Mouse (Mus musculus): ENCODE results near the gene Fut7. TPM values are rescaled to one million over a fixed set of nuclear protein-coding genes. Genes with fewer than 3 reads are reported as not detected.

Gene Fut7
- 0.08 TPM in 1 of 2 replicates, not detected in the other for polyA plus RNA-seq (2015; fragmentation: Nextera tagmentation; extraction: Ambion mirVana)

- H3K4me3 ChIP-seq = no peak within 1 kb of the TSS
- no peaks in the 10 kb centered on the region for H3K4me1 ChIP-seq (replicated peaks)
- no peak within 1 kb of the TSS for H3K4me2 ChIP-seq
- no peaks in the 10 kb centered on the region for H3K36me3 ChIP-seq
- H3K27me3 ChIP-seq = peaks cover 8% of the 10 kb centered on the region; the same call in 1 of the 2 replicates
- WGBS = 67% methylated on average over 17 of the region's 17 CpGs
- no peak within 1 kb of the TSS for H3K9ac ChIP-seq
- H3K27ac ChIP-seq (replicated peaks) = no peak within 1 kb of the TSS
- ATAC-seq (ENCODE audit: low FRiP score, low read depth) = no peak
- no peaks in the 10 kb centered on the region for H3K9me3 ChIP-seq
Measured at GRCm38 (mm10) chr2:25422587-25423410, at the start of gene Fut7. TSS of gene Fut7 (plus strand) at chr2:25423267.

DNA sequence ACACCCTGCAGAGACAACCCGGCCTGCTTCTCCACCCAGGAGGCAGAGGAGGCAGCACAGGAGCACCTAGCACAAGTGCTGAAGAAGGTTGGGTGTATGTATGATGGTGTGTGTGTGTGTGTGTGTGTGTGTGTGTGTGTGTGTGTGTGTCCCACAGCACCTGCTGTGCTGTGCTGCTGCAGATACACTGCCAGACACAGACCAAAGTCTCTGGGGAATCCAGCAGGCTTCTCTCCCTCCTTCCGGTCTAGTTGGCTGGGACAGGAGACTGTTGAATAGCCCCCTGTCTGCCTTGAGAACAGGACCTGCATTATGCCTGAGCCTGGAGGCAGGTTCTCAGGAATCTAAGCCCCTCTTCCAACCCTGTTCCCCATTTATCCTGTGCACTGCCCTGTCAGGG lies 49.6 kb upstream of the Fut7 start:
- Histone ChIP-seq H3K9ac (no peak overlapping the region), H3K9me3 (no peaks in the 10 kb centered on the region), H3K4me3 (peak overlapping the region; percentile 74), H3K27me3 (peaks cover 6% of the 10 kb centered on the region; the same call in 1 of the 2 replicates), H3K4me2 (peak overlapping the region; percentile 99), H3K4me1 (replicated peaks) (peaks cover 19% of the 10 kb centered on the region), H3K27ac (replicated peaks) (no peak overlapping the region), H3K36me3 (no peaks in the 10 kb centered on the region)
- WGBS = 9% methylated on average over 2 of the region's 2 CpGs
- no peak for ATAC-seq (ENCODE audit: low FRiP score, low read depth)

GRCm38 (mm10) chr2:25376589-25376988 lies 46.5 kb upstream of the Fut7 start:
- H3K4me1 ChIP-seq (replicated peaks) = peaks cover 16% of the 10 kb centered on the region
- H3K9ac ChIP-seq = no peak overlapping the region
- H3K4me2 ChIP-seq = no peak overlapping the region
- H3K27ac ChIP-seq (replicated peaks) = no peak overlapping the region
- H3K36me3 ChIP-seq = no peaks in the 10 kb centered on the region
- no peak for ATAC-seq (ENCODE audit: low FRiP score, low read depth)
- H3K4me3 ChIP-seq = no peak overlapping the region
- peaks cover 6% of the 10 kb centered on the region; the same call in 1 of the 2 replicates for H3K27me3 ChIP-seq
- 67% methylated on average over 4 of the region's 4 CpGs for WGBS
- no peaks in the 10 kb centered on the region for H3K9me3 ChIP-seq

GRCm38 (mm10) chr2:25384492-25384891 lies 38.6 kb upstream of the Fut7 start:
- Histone ChIP-seq H3K4me1 (replicated peaks) (no peaks in the 10 kb centered on the region), H3K9ac (no peak overlapping the region), H3K4me2 (no peak overlapping the region), H3K27me3 (no peaks in the 10 kb centered on the region), H3K9me3 (no peaks in the 10 kb centered on the region), H3K27ac (replicated peaks) (no peak overlapping the region), H3K4me3 (no peak overlapping the region), H3K36me3 (no peaks in the 10 kb centered on the region)
- no peak for ATAC-seq (ENCODE audit: low FRiP score, low read depth)
- 82% methylated on average over 5 of the region's 5 CpGs for WGBS

DNA sequence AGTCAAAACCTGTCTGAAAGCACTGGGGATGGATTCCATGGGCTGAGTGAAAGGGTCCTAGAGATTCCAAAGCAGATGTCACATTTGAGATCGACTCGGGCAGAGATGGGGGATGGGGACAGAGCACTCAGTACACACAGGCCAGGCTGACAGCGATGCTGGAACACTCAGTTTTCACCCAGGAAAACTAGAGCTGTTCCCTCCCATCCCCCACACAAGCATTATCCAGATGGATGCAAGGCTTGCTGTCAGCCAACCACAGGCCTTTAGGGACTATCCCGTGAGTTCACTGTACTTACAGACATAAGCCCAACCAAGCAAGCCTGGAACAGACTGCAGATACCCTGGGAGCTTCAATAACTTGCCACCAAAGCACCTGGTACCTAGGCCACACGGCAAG lies 31.8 kb upstream of the Fut7 start:
- Histone ChIP-seq H3K9me3 (no peaks in the 10 kb centered on the region), H3K4me1 (replicated peaks) (peaks cover 14% of the 10 kb centered on the region), H3K27me3 (peaks cover 18% of the 10 kb centered on the region), H3K4me3 (no peak overlapping the region), H3K36me3 (no peaks in the 10 kb centered on the region), H3K27ac (replicated peaks) (no peak overlapping the region), H3K4me2 (no peak overlapping the region), H3K9ac (no peak overlapping the region)
- 63% methylated on average over 5 of the region's 5 CpGs for WGBS
- no peak for ATAC-seq (ENCODE audit: low FRiP score, low read depth)

DNA sequence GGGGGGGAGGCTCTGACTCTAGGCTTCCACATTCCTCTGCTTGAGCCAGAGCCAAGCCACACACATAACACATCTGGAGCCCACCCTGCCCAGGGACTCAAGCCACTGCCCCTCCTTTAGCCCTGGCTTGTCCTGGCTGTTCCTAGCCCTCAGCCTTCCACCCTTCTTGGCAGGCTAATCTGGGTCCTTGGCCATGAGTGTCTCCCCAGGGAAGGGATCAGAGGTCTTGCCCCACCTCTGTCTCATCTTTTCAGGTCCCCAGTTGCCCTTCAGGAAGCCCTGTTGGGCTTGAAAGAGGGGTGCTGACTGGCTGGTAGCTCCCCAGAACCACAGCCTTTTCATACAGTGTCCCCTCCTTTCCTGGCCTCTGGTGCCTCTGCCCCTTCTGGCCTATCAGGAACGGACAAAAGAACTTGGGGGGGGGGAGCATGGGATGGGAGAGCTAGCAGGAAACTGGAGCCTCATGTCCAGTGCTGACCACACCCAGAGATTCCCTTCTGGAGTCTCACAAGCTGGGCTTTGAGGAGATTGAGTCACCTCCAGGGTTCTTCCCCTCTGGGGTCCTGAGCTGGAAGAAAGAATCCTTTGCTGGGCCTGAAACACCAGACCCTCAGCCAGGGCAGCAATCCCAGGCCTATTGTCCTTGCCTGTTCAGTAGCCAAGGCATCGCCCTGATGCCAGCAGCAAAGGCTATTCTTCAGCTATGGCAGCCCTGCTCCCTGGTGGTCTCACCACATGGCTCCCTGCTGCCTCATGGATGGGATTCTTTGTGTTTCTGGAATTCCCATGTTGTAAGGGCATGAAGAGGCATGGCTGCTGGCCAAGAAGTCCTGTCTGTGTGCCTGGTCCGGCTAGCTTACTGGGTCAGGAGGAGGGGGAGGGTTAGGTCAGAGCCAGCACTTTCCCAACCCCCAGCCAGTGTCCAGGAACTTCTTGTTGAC lies 28.5 kb upstream of the Fut7 start:
- Histone ChIP-seq H3K9ac (no peak overlapping the region), H3K36me3 (no peaks in the 10 kb centered on the region), H3K9me3 (no peaks in the 10 kb centered on the region), H3K4me3 (no peak overlapping the region), H3K27me3 (peaks cover 51% of the 10 kb centered on the region), H3K27ac (replicated peaks) (0 out of 2 replicates have a peak overlapping the region, but pooled peaks have one; percentile 3), H3K4me2 (no peak overlapping the region), H3K4me1 (replicated peaks) (peaks cover 18% of the 10 kb centered on the region)
- 17% methylated on average over 3 of the region's 3 CpGs for WGBS
- peak; percentile 80 for ATAC-seq (ENCODE audit: low FRiP score, low read depth)

DNA sequence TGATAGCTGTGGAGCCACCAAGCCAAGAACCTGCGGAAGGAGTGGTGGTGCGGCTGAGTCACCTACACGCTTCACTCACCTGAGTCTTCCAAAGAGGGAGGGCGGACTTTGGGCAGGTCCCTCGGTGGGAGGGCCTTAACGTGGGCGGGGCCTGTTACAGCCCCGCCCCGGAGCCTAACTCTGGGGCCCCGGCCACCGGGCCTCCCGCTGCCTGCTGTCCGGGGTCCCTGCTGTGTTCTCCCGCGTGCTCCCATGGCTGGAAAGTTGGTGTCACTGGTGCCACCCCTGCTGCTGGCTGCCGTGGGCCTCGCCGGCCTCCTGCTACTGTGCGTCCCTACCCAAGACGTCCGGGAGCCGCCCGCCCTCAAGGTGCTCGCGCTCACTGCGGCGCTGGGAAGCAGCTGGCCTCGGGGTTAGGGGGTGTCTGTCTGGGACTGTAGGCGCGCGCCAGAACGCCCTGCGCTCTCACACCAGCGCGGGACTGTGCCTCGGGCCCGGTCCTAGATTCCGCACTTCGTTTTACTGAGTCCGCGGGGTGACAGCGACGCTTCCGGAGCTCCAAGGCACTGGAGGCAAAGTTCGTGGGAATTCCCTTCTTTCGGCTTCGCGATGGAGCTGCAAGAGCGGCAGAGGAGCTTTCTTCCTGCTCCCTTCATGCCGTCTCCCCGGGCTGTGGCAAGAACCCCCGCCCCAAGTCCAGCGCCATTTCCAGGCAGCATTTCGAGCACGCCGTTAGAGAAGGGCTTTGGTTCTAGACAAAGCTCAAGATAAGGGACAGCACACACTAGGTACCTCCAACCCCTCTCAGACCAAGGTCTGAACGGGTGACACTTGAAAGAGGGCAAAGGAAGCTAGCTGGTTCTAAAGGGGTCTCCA lies 27.1 kb upstream of the Fut7 start, which contains the start of gene Entpd2:
Gene Entpd2, plus strand, starts transcription at position 154 of the 876 bp plus-strand sequence.
- Histone ChIP-seq H3K4me1 (replicated peaks) (peaks cover 28% of the 10 kb centered on the region), H3K4me2 (peak within 1 kb of the TSS; percentile 53), H3K4me3 (peak within 1 kb of the TSS; percentile 31), H3K27ac (replicated peaks) (0 out of 2 replicates have a peak within 1 kb of the TSS, but pooled peaks have one; percentile 3), H3K27me3 (peaks cover 58% of the 10 kb centered on the region), H3K9ac (peak within 1 kb of the TSS; percentile 14; the same call in 1 of the 2 replicates), H3K36me3 (no peaks in the 10 kb centered on the region), H3K9me3 (no peaks in the 10 kb centered on the region)
- ATAC-seq (ENCODE audit: low FRiP score, low read depth) = no peak
- 1% methylated on average over 54 of the region's 57 CpGs for WGBS

DNA sequence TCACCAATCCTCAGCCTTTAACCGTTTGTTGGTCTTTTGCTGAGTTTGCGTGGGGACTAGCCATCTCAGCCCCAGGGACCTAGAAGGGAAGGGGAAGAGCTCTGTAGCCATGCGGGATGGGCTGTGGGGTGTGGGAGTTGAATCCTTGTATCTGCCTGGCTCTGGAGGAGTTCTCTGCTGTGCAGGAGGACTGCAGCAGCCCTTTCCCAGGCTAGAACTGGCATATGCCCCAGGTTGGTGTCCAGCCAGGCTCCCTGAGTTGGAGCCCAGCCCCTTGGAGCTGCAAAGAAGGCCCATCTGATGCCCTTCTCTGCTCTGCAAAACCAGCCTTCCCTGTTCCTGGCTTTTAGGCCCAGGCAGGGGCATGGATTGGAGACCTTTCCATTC lies 26.5 kb upstream of the Fut7 start:
- peak overlapping the region; percentile 53 for H3K4me2 ChIP-seq
- H3K9ac ChIP-seq = no peak overlapping the region
- H3K27me3 ChIP-seq = peaks cover 58% of the 10 kb centered on the region
- H3K4me1 ChIP-seq (replicated peaks) = peaks cover 28% of the 10 kb centered on the region
- H3K36me3 ChIP-seq = no peaks in the 10 kb centered on the region
- no peak for ATAC-seq (ENCODE audit: low FRiP score, low read depth)
- no peaks in the 10 kb centered on the region for H3K9me3 ChIP-seq
- WGBS = 32% methylated on average over 3 of the region's 3 CpGs
- no peak overlapping the region for H3K27ac ChIP-seq (replicated peaks)
- peak overlapping the region; percentile 31 for H3K4me3 ChIP-seq

DNA sequence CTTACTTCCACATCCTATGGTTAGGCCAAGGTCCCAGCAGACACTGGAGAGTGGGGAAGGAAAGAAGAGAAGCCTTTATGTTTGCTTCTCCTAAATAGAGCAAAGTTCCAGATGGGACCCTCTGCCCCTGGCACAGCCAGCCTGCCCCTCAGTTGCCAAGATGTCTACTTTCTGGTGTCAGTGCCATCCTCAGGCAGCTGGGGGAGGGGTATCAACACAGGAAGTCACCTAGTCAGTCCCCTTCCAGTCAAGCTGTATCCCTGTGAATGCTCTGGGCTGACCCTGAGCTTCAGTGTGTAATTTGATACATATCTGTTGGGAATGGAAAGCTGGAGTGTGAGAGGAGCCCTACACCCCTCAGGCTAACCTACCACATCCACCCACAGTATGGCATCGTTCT lies 26.1 kb upstream of the Fut7 start:
- H3K27ac ChIP-seq (replicated peaks) = no peak overlapping the region
- no peak overlapping the region for H3K4me3 ChIP-seq
- H3K9ac ChIP-seq = no peak overlapping the region
- H3K9me3 ChIP-seq = no peaks in the 10 kb centered on the region
- no peak overlapping the region for H3K4me2 ChIP-seq
- H3K27me3 ChIP-seq = peaks cover 58% of the 10 kb centered on the region
- no peaks in the 10 kb centered on the region for H3K36me3 ChIP-seq
- H3K4me1 ChIP-seq (replicated peaks) = peaks cover 29% of the 10 kb centered on the region
- WGBS = 74% methylated on average over 1 of the region's 1 CpGs
- no peak for ATAC-seq (ENCODE audit: low FRiP score, low read depth)

GRCm38 (mm10) chr2:25398065-25398464 lies 25.0 kb upstream of the Fut7 start:
- Histone ChIP-seq H3K9ac (no peak overlapping the region), H3K4me2 (no peak overlapping the region), H3K9me3 (no peaks in the 10 kb centered on the region), H3K27ac (replicated peaks) (no peak overlapping the region), H3K27me3 (peaks cover 58% of the 10 kb centered on the region), H3K4me1 (replicated peaks) (peaks cover 33% of the 10 kb centered on the region), H3K4me3 (no peak overlapping the region), H3K36me3 (no peaks in the 10 kb centered on the region)
- 92% methylated on average over 7 of the region's 7 CpGs for WGBS
- ATAC-seq (ENCODE audit: low FRiP score, low read depth) = no peak

DNA sequence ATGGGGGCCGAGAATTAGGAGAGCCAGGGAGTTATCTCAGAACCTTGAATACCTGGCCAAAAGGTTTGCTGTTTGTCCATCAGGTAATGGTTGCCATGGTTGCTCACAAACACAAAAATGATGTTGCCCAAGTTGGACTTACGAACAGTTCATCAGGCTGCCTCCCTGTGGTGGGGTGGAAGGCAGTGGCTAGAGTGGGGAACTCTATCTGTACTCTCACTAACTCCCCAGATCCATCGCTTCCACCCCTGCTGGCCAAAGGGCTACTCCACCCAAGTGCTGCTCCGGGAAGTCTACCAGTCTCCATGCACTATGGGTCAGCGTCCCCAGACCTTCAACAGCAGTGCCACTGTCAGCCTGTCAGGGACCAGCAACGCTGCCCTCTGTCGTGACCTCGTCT lies 24.0 kb upstream of the Fut7 start, which contains the start of gene Npdc1:
Gene Npdc1, plus strand, starts transcription at position 301 of the 400 bp plus-strand sequence.
- H3K9ac ChIP-seq = no peak within 1 kb of the TSS
- ATAC-seq (ENCODE audit: low FRiP score, low read depth) = no peak

More for the DNA sequence above, 24.0 kb upstream of the Fut7 start, which contains the start of gene Npdc1:
- 68% methylated on average over 8 of the region's 8 CpGs for WGBS
- Histone ChIP-seq H3K4me1 (replicated peaks) (peaks cover 35% of the 10 kb centered on the region), H3K36me3 (no peaks in the 10 kb centered on the region), H3K27me3 (peaks cover 58% of the 10 kb centered on the region), H3K4me2 (peak within 1 kb of the TSS; percentile 67; the same call in 1 of the 2 replicates), H3K4me3 (no peak within 1 kb of the TSS), H3K27ac (replicated peaks) (no peak within 1 kb of the TSS), H3K9me3 (no peaks in the 10 kb centered on the region)

Measured in hindbrain, embryonic 15.5 days (tissue).